Mouse (Mus musculus) liver, postnatal 0 days (tissue): ENCODE data around the gene Acot6. TPM values are rescaled to one million over a fixed set of nuclear protein-coding genes. Genes with fewer than 3 reads are reported as not detected.
"Not testable (repeated sequence)": the region's sequence is repeated elsewhere in the genome, so short reads cannot be mapped to it uniquely, and the experiment has no call there.

Experiments used
- ATAC-seq: fragments of 200-750 bp; cut with Nextera tagmentation; 2 replicates; pipeline ENCODE4 v1.8.0; 2017; ENCODE audit warnings: mild to moderate bottlenecking, moderate library complexity
- DNase-seq: peaks from one replicate; pipeline ENCODE4 v3.0.0-alpha.2; 2016
- H3K27ac ChIP-seq: fragments of 300-500 bp; sonication (generic); 2 replicates; pipeline ENCODE4 v1.5.1; 2014; ENCODE audit warnings: antibody characterized with exemption, moderate library complexity, mild to moderate bottlenecking, low read depth
- H3K27me3 ChIP-seq: fragments of 300-500 bp; sonication (generic); 2 replicates; pipeline ENCODE4 v1.6.1; 2014; ENCODE audit warnings: low read length, control low read depth, mixed read lengths; ENCODE audit not compliant: insufficient read depth
- H3K36me3 ChIP-seq: fragments of 300-500 bp; sonication (generic); replicated peaks from 2 replicates; pipeline ENCODE4 v1.6.1; 2014; ENCODE audit warnings: mild to moderate bottlenecking, control low read depth, low read length, moderate library complexity, mixed read lengths; ENCODE audit not compliant: insufficient read depth
- H3K4me1 ChIP-seq: fragments of 300-500 bp; sonication (generic); 2 replicates; pipeline ENCODE4 v1.6.1; 2014; ENCODE audit warnings: antibody characterized with exemption, mild to moderate bottlenecking, control low read depth; ENCODE audit not compliant: insufficient read depth
- H3K4me2 ChIP-seq: fragments of 300-500 bp; sonication (generic); 2 replicates; pipeline ENCODE4 v1.6.1; 2014; ENCODE audit warnings: low read depth, mild to moderate bottlenecking, low read length, moderate library complexity, mixed read lengths
- H3K4me3 ChIP-seq: fragments of 300-500 bp; sonication (generic); 2 replicates; pipeline ENCODE4 v1.5.1; 2014; ENCODE audit warnings: low read depth, low read length
- H3K9ac ChIP-seq: fragments of 300-500 bp; sonication (generic); replicated peaks from 2 replicates; pipeline ENCODE4 v1.6.1; 2014; ENCODE audit warnings: mild to moderate bottlenecking, moderate library complexity
- H3K9me3 ChIP-seq: fragments of 300-500 bp; sonication (generic); 2 replicates; pipeline ENCODE4 v1.6.1; 2016; ENCODE audit warnings: mild to moderate bottlenecking, control low read depth, low read length, mixed read lengths
- CTCF ChIP-seq: sonication (generic); IDR thresholded peaks from 2 replicates; pipeline ENCODE4 v1.5.1; 2016; ENCODE audit warnings: antibody characterized with exemption, low read depth
- EP300 ChIP-seq: IDR thresholded peaks from 2 replicates; pipeline ENCODE4 v1.6.1; 2016; ENCODE audit warnings: antibody characterized with exemption, low read depth, mild to moderate bottlenecking
- WGBS: fragments of 180-500 bp; shearing (Covaris S2); extraction: QIAGEN DNeasy Blood & Tissue Kit; methylation state at CpG from one replicate; pipeline ENCODE4 v1.1.7; 2014; ENCODE audit not compliant: insufficient replicate concordance; 5-methylcytosine and 5-hydroxymethylcytosine counted together
- polyA plus RNA-seq: library from polyadenylated mRNA; unstranded; fragments of >200 nt; fragmentation: Nextera tagmentation; extraction: Ambion mirVana; gene quantifications from 2 replicates; pipeline ENCODE4 v1.2.1, GENCODE M21; 2015

Acot6 gene
- polyA plus RNA-seq, 1 experiment from 2014 or later = 1.9 TPM

GRCm38 (mm10) chr12:84083842-84084241, 16.6 kb upstream of the Acot6 start:
- H3K36me3 ChIP-seq = no peaks in the 10 kb centered on the region
- H3K9ac ChIP-seq = no peak overlapping the region
- ATAC-seq = peak; percentile 59
- TF ChIP-seq EP300 (no peak), CTCF (no peak)
- no peaks in the 10 kb centered on the region for H3K4me1 ChIP-seq
- no peak for DNase-seq
- peak overlapping the region; percentile 4; the same call in 1 of the 2 replicates for H3K27ac ChIP-seq
- H3K27me3 ChIP-seq = no peaks in the 10 kb centered on the region
- 0 out of 2 replicates have a peak, but pooled peaks cover 3% of the 10 kb centered on the region for H3K9me3 ChIP-seq
- no peak overlapping the region for H3K4me2 ChIP-seq
- H3K4me3 ChIP-seq = no peak overlapping the region
- WGBS = 42% methylated on average over 2 of the region's 2 CpGs

DNA sequence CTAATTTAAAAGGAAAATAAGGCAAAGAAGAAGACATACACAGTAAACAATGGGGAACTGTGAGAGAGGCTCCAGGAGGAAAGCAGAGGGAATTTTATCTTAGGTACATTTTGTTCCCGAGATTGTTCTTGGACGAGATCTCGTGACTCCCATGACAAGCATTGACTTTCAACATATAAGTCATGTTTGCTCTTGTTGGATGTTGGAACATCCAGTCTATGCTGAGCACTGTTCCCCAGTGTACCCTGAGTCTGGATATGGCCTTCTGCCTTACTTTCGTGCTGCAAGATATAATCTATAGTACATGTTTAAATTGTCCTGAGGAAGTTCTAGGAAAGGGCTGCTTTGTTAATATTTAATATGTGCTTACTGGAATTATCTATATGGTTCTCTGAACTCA, 15.9 kb upstream of the Acot6 start:
- Histone ChIP-seq H3K4me2 (no peak overlapping the region), H3K4me1 (no peaks in the 10 kb centered on the region), H3K27ac (peak overlapping the region; percentile 4; the same call in 1 of the 2 replicates), H3K9me3 (peaks cover 6% of the 10 kb centered on the region; the same call in 1 of the 2 replicates), H3K27me3 (no peaks in the 10 kb centered on the region), H3K36me3 (no peaks in the 10 kb centered on the region), H3K4me3 (no peak overlapping the region), H3K9ac (no peak overlapping the region)
- ATAC-seq = peak; percentile 58; the same call in 1 of the 2 replicates
- TF ChIP-seq CTCF (no peak), EP300 (no peak)
- WGBS = 48% methylated on average over 4 of the region's 4 CpGs
- DNase-seq = no peak

GRCm38 (mm10) chr12:84094666-84095065, 5.8 kb upstream of the Acot6 start:
- WGBS = 82% methylated on average over 5 of the region's 5 CpGs
- not testable (repeated sequence) for H3K9me3 ChIP-seq, H3K27ac ChIP-seq, H3K9ac ChIP-seq, H3K27me3 ChIP-seq, DNase-seq, H3K4me1 ChIP-seq, H3K4me2 ChIP-seq, H3K4me3 ChIP-seq, ATAC-seq, H3K36me3 ChIP-seq

GRCm38 (mm10) chr12:84099605-84100004, 849 bp upstream of the Acot6 start:
- no peaks in the 10 kb centered on the region for H3K27me3 ChIP-seq
- ATAC-seq (no peak), DNase-seq (no peak)
- H3K4me1 ChIP-seq = peaks cover 9% of the 10 kb centered on the region
- H3K4me3 ChIP-seq = no peak overlapping the region
- 76% methylated on average over 2 of the region's 2 CpGs for WGBS
- H3K36me3 ChIP-seq = no peaks in the 10 kb centered on the region
- TF ChIP-seq CTCF (no peak), EP300 (no peak)
- no peak overlapping the region for H3K4me2 ChIP-seq
- H3K9ac ChIP-seq = no peak overlapping the region
- H3K9me3 ChIP-seq = no peaks in the 10 kb centered on the region
- no peak overlapping the region for H3K27ac ChIP-seq

DNA sequence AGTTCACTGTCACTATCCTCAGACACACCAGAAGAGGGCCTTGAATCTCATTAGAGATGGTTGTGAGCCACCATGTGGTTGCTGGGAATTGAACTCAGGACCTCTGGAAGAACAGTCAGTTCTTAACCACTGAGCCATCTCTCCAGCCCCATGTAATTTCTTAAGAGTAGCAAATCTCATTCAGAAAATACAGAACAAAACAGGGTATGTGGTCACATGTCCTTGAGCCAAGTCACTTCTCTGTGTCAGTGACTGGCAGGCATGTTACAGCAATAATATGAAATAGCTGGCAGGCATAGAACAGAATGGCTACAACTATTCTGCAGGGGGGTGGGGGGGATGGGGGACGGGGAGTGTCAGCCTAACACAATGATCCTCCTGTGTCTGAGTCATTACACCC, 383 bp upstream of the Acot6 start:
- H3K4me2 ChIP-seq = peak overlapping the region; percentile 84; the same call in 1 of the 2 replicates
- no peaks in the 10 kb centered on the region for H3K27me3 ChIP-seq
- H3K4me1 ChIP-seq = peaks cover 9% of the 10 kb centered on the region
- no peak overlapping the region for H3K27ac ChIP-seq
- no peaks in the 10 kb centered on the region for H3K36me3 ChIP-seq
- TF ChIP-seq EP300 = no peak
- TF ChIP-seq CTCF = no peak
- DNase-seq (no peak), ATAC-seq (peak; percentile 25; the same call in 1 of the 2 replicates)
- no peaks in the 10 kb centered on the region for H3K9me3 ChIP-seq
- 53% methylated on average over 1 of the region's 1 CpGs for WGBS
- H3K4me3 ChIP-seq = no peak overlapping the region
- H3K9ac ChIP-seq = no peak overlapping the region

DNA sequence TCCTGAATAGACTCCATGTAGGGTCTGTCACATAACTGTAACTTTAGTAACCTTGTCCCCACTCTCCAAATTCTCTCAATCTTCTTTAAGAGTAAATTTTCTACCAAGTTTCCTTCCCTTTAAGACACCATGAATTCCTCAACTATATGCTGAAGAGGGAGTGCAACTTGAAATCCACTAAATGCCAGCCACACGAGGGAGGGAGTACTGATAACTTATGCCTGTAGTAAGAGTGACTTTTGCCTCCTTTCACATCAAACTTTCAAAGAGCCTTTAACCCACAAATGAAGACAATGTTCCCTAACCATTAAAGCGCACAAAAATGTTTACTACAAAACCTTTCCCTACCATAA, 1.0 kb downstream of the Acot6 start:
- no peaks in the 10 kb centered on the region for H3K36me3 ChIP-seq
- 48% methylated on average over 2 of the region's 2 CpGs for WGBS
- H3K9me3 ChIP-seq = no peaks in the 10 kb centered on the region
- no peaks in the 10 kb centered on the region for H3K27me3 ChIP-seq
- ATAC-seq (no peak), DNase-seq (no peak)
- H3K4me3 ChIP-seq = peak overlapping the region; percentile 58
- H3K4me2 ChIP-seq = peak overlapping the region; percentile 84
- H3K27ac ChIP-seq = no peak overlapping the region
- TF ChIP-seq CTCF = no peak
- no peak for TF ChIP-seq EP300
- H3K9ac ChIP-seq = no peak overlapping the region
- peaks cover 9% of the 10 kb centered on the region for H3K4me1 ChIP-seq

DNA sequence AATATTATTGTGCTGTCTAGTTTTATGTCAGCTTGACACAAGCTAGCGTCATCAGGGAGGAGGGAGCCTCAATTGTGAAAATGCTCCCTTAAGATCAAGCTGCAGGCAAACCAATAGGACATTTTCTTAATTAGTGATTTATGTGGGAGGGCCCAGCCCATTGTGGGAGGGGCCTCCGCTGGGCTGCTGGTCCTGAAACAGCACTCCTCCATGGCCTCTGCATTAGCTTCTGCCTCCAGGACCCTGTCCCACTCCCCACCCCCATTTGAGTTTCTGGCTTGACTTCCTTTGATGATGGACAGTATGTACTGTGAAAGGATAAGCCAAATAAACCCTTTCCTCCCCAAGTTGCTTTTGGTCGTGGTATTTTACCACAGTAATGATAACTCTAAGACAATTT, 6.6 kb downstream of the Acot6 start:
- Histone ChIP-seq H3K27ac (no peak overlapping the region), H3K36me3 (no peaks in the 10 kb centered on the region), H3K4me3 (no peak overlapping the region), H3K27me3 (no peaks in the 10 kb centered on the region), H3K4me2 (no peak overlapping the region), H3K4me1 (peaks cover 2% of the 10 kb centered on the region; the same call in 1 of the 2 replicates), H3K9me3 (no peaks in the 10 kb centered on the region), H3K9ac (no peak overlapping the region)
- 76% methylated on average over 3 of the region's 3 CpGs for whole genome bisulfite sequencing
- TF ChIP-seq EP300 = no peak
- TF ChIP-seq CTCF = no peak
- ATAC-seq (no peak), DNase-seq (no peak)
